Mouse (Mus musculus) brain, embryonic 14.5 days (tissue): ENCODE data around the gene Ung.

ENCODE experiments used
- CTCF ChIP-seq: fragments of 200-500 bp; IDR thresholded peaks from 2 replicates; pipeline ENCODE4 v1.5.1; 2012; ENCODE audit warnings: inconsistent platforms, mild to moderate bottlenecking, moderate library complexity, borderline replicate concordance; ENCODE audit not compliant: insufficient read depth, insufficient read length; ENCODE audit errors: extremely low read depth
- POLR2A ChIP-seq: fragments of 200-500 bp; IDR thresholded peaks from 2 replicates; pipeline ENCODE4 v1.6.1; 2012; ENCODE audit warnings: mild to moderate bottlenecking, inconsistent platforms, borderline replicate concordance; ENCODE audit not compliant: poor library complexity, insufficient read depth, insufficient read length, severe bottlenecking; ENCODE audit errors: extremely low read depth

- no peak for TF ChIP-seq POLR2A
- no peak for TF ChIP-seq CTCF
Measured at GRCm38 (mm10) chr5:114135516-114135915, 5.3 kb downstream of the Ung start.
